In the genomic region with DNA sequence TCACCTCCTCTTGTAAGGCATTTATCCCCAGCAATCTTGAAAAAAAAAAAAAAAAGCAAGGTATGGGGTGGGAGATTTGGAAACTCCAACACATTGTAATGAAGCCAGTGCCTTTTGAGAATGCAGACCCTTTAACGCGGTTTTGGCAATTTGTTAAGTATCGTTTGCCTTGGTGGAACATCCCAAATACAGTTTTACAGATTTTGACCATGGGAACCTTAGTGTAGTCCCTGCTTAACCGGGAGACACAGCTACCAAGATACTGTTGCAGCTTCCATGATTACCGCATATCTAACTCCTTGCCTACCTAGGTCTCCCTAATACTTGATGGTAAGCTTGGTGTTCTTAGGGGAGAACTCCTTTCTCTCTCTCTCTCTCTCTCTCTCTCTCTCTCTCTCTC, we compare ENCODE assay signal across 8 mouse cellular contexts. TPM values are rescaled to one million over a fixed set of nuclear protein-coding genes. Genes with fewer than 3 reads are reported as not detected.
DNase-seq lines count a peak whose midpoint lies in the region; ATAC-seq and TF ChIP-seq lines count a peak whose summit lies in the region.

No protein-coding gene starts in this region.

- H3K27ac ChIP-seq in cerebellum, adult 2 months (ENCODE audit: insufficient read depth, low read length) = no peak overlapping the region
- H3K27ac ChIP-seq in neural tube, embryonic 11.5 days (ENCODE audit: low read depth, low read length) = no peak overlapping the region
- no peak overlapping the region for H3K27ac ChIP-seq in limb, embryonic 12.5 days
- no peak overlapping the region for H3K27ac ChIP-seq in stomach, embryonic 15.5 days

- H3K9me3 ChIP-seq in neural tube, embryonic 11.5 days (ENCODE audit: control insufficient read depth, low read length) = no peaks in the 10 kb centered on the region
- no peaks in the 10 kb centered on the region for H3K9me3 ChIP-seq in limb, embryonic 12.5 days
- no peaks in the 10 kb centered on the region for H3K9me3 ChIP-seq in stomach, embryonic 15.5 days

- no peaks in the 10 kb centered on the region for H3K27me3 ChIP-seq in cerebellum, adult 2 months (ENCODE audit: control insufficient read depth, insufficient read depth, low read length)
- H3K27me3 ChIP-seq in neural tube, embryonic 11.5 days (ENCODE audit: control insufficient read depth, insufficient read depth, low read length) = no peaks in the 10 kb centered on the region
- no peaks in the 10 kb centered on the region for H3K27me3 ChIP-seq in limb, embryonic 12.5 days
- H3K27me3 ChIP-seq in stomach, embryonic 15.5 days (replicated peaks) = no peaks in the 10 kb centered on the region

- peak in 1 of 2 experiments; percentile 7 for DNase-seq in cerebellum, adult 2 months
- no peak for DNase-seq in cerebellum, adult 18-20 months
- no peak for DNase-seq in neural tube, embryonic 11.5 days (ENCODE audit: low spot score)
- no peak for DNase-seq in neural tube, embryonic 10.5 days (ENCODE audit: extremely low spot score, low spot score)
- no peak for DNase-seq in retina, postnatal 1 day
- DNase-seq in frontal cortex, postnatal 25 days (ENCODE audit: low spot score in 2 of 2) = no peak

- H3K4me3 ChIP-seq in cerebellum, adult 2 months (replicated peaks; ENCODE audit: insufficient read depth, low read depth, low read length) = peak overlapping the region; percentile 78
- H3K4me3 ChIP-seq in neural tube, embryonic 11.5 days (ENCODE audit: low read depth, low read length) = peak overlapping the region; percentile 93
- peak overlapping the region; percentile 96 for H3K4me3 ChIP-seq in limb, embryonic 12.5 days (replicated peaks)
- H3K4me3 ChIP-seq in stomach, embryonic 15.5 days (replicated peaks) = peak overlapping the region; percentile 100

- no peak for TF ChIP-seq CTCF in cerebellum, adult 2 months (IDR thresholded peaks at IDR 0.05; ENCODE audit: borderline replicate concordance, insufficient read depth, low read depth, low read length)

- H3K4me1 ChIP-seq in cerebellum, adult 2 months (ENCODE audit: control insufficient read depth, insufficient read depth, low read length) = no peaks in the 10 kb centered on the region; the same call in 1 of the 2 replicates
- peaks cover 6% of the 10 kb centered on the region for H3K4me1 ChIP-seq in neural tube, embryonic 11.5 days (ENCODE audit: control insufficient read depth, insufficient read depth, low read length)
- peaks cover 12% of the 10 kb centered on the region for H3K4me1 ChIP-seq in limb, embryonic 12.5 days (replicated peaks)
- peaks cover 4% of the 10 kb centered on the region; the same call in 1 of the 2 replicates for H3K4me1 ChIP-seq in stomach, embryonic 15.5 days

- no peak for ATAC-seq in neural tube, embryonic 11.5 days (ENCODE audit: insufficient read depth, low FRiP score, low TSS enrichment)
- ATAC-seq in limb, embryonic 12.5 days (ENCODE audit: insufficient number of reproducible peaks, insufficient read depth, low FRiP score, low TSS enrichment, low read depth) = no peak
- no peak for ATAC-seq in stomach, embryonic 15.5 days (ENCODE audit: insufficient read depth, low FRiP score, low read depth)

- WGBS in cerebellum, adult 2 months = 16% methylated on average over 5 of the region's 5 CpGs
- 20% methylated on average over 5 of the region's 5 CpGs for WGBS in neural tube, embryonic 11.5 days
- WGBS in limb, embryonic 12.5 days = 33% methylated on average over 5 of the region's 5 CpGs
- 18% methylated on average over 5 of the region's 5 CpGs for WGBS in stomach, embryonic 15.5 days

- peak overlapping the region; percentile 78 for H3K4me2 ChIP-seq in neural tube, embryonic 11.5 days (ENCODE audit: low read depth)
- H3K4me2 ChIP-seq in limb, embryonic 12.5 days = peak overlapping the region; percentile 72
- peak overlapping the region; percentile 89 for H3K4me2 ChIP-seq in stomach, embryonic 15.5 days

- peak overlapping the region; percentile 88 for H3K9ac ChIP-seq in neural tube, embryonic 11.5 days (ENCODE audit: low read length)
- H3K9ac ChIP-seq in limb, embryonic 12.5 days (replicated peaks) = peak overlapping the region; percentile 90
- H3K9ac ChIP-seq in stomach, embryonic 15.5 days = peak overlapping the region; percentile 99; the same call in 1 of the 2 replicates

- no peak for TF ChIP-seq POLR2A in cerebellum, adult 2 months (IDR thresholded peaks at IDR 0.05; ENCODE audit: borderline replicate concordance, insufficient read depth, low read length)

- no peaks in the 10 kb centered on the region for H3K36me3 ChIP-seq in neural tube, embryonic 11.5 days (ENCODE audit: control insufficient read depth, insufficient read depth, low read length)
- H3K36me3 ChIP-seq in limb, embryonic 12.5 days = peaks cover 28% of the 10 kb centered on the region
- H3K36me3 ChIP-seq in stomach, embryonic 15.5 days = peaks cover 14% of the 10 kb centered on the region; the same call in 1 of the 2 replicates

RNA-seq across cellular contexts. Expression of gene Klhl12, which starts 0.7 kb away (rescaled TPM):
- 29.8 and 30.7 TPM in 2 replicates for polyA plus RNA-seq in cerebellum, adult 2 months (2012; rRNA removed)
- polyA plus RNA-seq in neural tube, embryonic 11.5 days (2014; fragmentation: Nextera tagmentation; extraction: Ambion mirVana) = 33.7 and 38.2 TPM in 2 replicates
- 35.0 and 37.8 TPM in 2 replicates for polyA plus RNA-seq in limb, embryonic 12.5 days (2016; fragmentation: Nextera tagmentation; extraction: Ambion mirVana)
- 24.0 and 24.2 TPM in 2 replicates for polyA plus RNA-seq in stomach, embryonic 15.5 days (2015; fragmentation: Nextera tagmentation; extraction: Ambion mirVana)

RNA-seq across cellular contexts. Expression of gene Rabif, which starts 38.4 kb away (rescaled TPM):
- 33.5 and 33.9 TPM in 2 replicates for polyA plus RNA-seq in cerebellum, adult 2 months (2012; rRNA removed)
- polyA plus RNA-seq in neural tube, embryonic 11.5 days (2014; fragmentation: Nextera tagmentation; extraction: Ambion mirVana) = 52.0 TPM in 2 replicates
- 32.6 and 34.1 TPM in 2 replicates for polyA plus RNA-seq in limb, embryonic 12.5 days (2016; fragmentation: Nextera tagmentation; extraction: Ambion mirVana)
- polyA plus RNA-seq in stomach, embryonic 15.5 days (2015; fragmentation: Nextera tagmentation; extraction: Ambion mirVana) = 37.2 and 42.7 TPM in 2 replicates

RNA-seq across cellular contexts. Expression of gene Adipor1, which starts 40.9 kb away (rescaled TPM):
- 68.1 and 70.2 TPM in 2 replicates for polyA plus RNA-seq in cerebellum, adult 2 months (2012; rRNA removed)
- polyA plus RNA-seq in neural tube, embryonic 11.5 days (2014; fragmentation: Nextera tagmentation; extraction: Ambion mirVana) = 81.2 and 83.8 TPM in 2 replicates
- polyA plus RNA-seq in limb, embryonic 12.5 days (2016; fragmentation: Nextera tagmentation; extraction: Ambion mirVana) = 80.7 and 86.4 TPM in 2 replicates
- 82.5 and 93.6 TPM in 2 replicates for polyA plus RNA-seq in stomach, embryonic 15.5 days (2015; fragmentation: Nextera tagmentation; extraction: Ambion mirVana)

RNA-seq across cellular contexts. Expression of gene Cyb5r1, which starts 50.7 kb away (rescaled TPM):
- 22.3 and 23.0 TPM in 2 replicates for polyA plus RNA-seq in cerebellum, adult 2 months (2012; rRNA removed)
- 22.9 and 28.8 TPM in 2 replicates for polyA plus RNA-seq in neural tube, embryonic 11.5 days (2014; fragmentation: Nextera tagmentation; extraction: Ambion mirVana)
- 42.6 and 44.0 TPM in 2 replicates for polyA plus RNA-seq in limb, embryonic 12.5 days (2016; fragmentation: Nextera tagmentation; extraction: Ambion mirVana)
- 38.5 and 40.1 TPM in 2 replicates for polyA plus RNA-seq in stomach, embryonic 15.5 days (2015; fragmentation: Nextera tagmentation; extraction: Ambion mirVana)
